Mouse (Mus musculus) left cerebral cortex, adult 18-20 months (tissue): ENCODE measurements at regions not wholly inside any gene's neighbourhood (a gene's known extent, or its start where the extent isn't known, plus 50 kb on each side); places are given as distances from the start of the nearest gene placed in this dataset.

Experiments used
- DNase-seq, 2 experiments: peaks; one replicate each; pipeline ENCODE4 v3.0.0; 2021 to 2022; ENCODE audit warnings: low spot score in 2 of 2, mixed read lengths in 1 of 2

GRCm38 (mm10) chr10:126815730-126816129 lies 85.4 kb downstream of the Atp23 start:
- DNase-seq: peak; percentile 59 to 70

- DNase-seq: no peak
Measured at GRCm38 (mm10) chr10:126814968-126815367, 86.2 kb downstream of the Atp23 start.

- no peak for DNase-seq
Measured at GRCm38 (mm10) chr10:126813051-126813593, 88.0 kb downstream of the Atp23 start.

GRCm38 (mm10) chr10:126812243-126812755 lies 88.9 kb downstream of the Atp23 start:
- no peak for DNase-seq

- no peak for DNase-seq
Measured at GRCm38 (mm10) chr10:126810346-126811095, 90.6 kb downstream of the Atp23 start.

GRCm38 (mm10) chr10:126809587-126809986 lies 91.6 kb downstream of the Atp23 start:
- peak; percentile 26 to 36 for DNase-seq

GRCm38 (mm10) chr10:126806881-126807280 lies 94.3 kb downstream of the Atp23 start:
- no peak for DNase-seq

GRCm38 (mm10) chr10:126802732-126803131 lies 98.4 kb downstream of the Atp23 start:
- DNase-seq: no peak

GRCm38 (mm10) chr10:126799393-126799792 lies 101.8 kb downstream of the Atp23 start:
- peak in 1 of 2 experiments; percentile 27 for DNase-seq

- no peak for DNase-seq
Measured at GRCm38 (mm10) chr10:126793136-126793535, 108.0 kb downstream of the Atp23 start.

GRCm38 (mm10) chr10:126792371-126792835 lies 108.8 kb downstream of the Atp23 start:
- no peak for DNase-seq

- no peak for DNase-seq
Measured at GRCm38 (mm10) chr10:126788277-126788676, 112.9 kb downstream of the Atp23 start.

- DNase-seq: no peak
Measured at GRCm38 (mm10) chr10:126783161-126783560, 118.0 kb downstream of the Atp23 start.

- no peak for DNase-seq
Measured at GRCm38 (mm10) chr10:126776603-126777002, 124.6 kb downstream of the Atp23 start.

GRCm38 (mm10) chr10:126775946-126776345 lies 125.2 kb downstream of the Atp23 start:
- no peak for DNase-seq

GRCm38 (mm10) chr10:126770446-126771020 lies 130.6 kb downstream of the Atp23 start:
- DNase-seq: no peak

- DNase-seq: no peak
Measured at GRCm38 (mm10) chr10:126765648-126766047, 135.5 kb downstream of the Atp23 start.

- no peak for DNase-seq
Measured at GRCm38 (mm10) chr10:126764740-126765139, 136.4 kb downstream of the Atp23 start.

- no peak for DNase-seq
Measured at GRCm38 (mm10) chr10:126763976-126764375, 137.2 kb downstream of the Atp23 start.

- no peak for DNase-seq
Measured at GRCm38 (mm10) chr10:126758682-126759081, 142.5 kb downstream of the Atp23 start.

- no peak for DNase-seq
Measured at GRCm38 (mm10) chr10:126753201-126753600, 148.0 kb downstream of the Atp23 start.

GRCm38 (mm10) chr10:126752699-126753098 lies 148.5 kb downstream of the Atp23 start:
- peak; percentile 38 to 70 for DNase-seq
